Mouse (Mus musculus) myocyte (in vitro differentiated cells): ENCODE results near the gene Ahcyl2. TPM values are rescaled to one million over a fixed set of nuclear protein-coding genes. Genes with fewer than 3 reads are reported as not detected.

Experiments used
- H3K27me3 ChIP-seq: one replicate; pipeline ENCODE4 v1.6.1; 2011; ENCODE audit not compliant: control insufficient read depth, insufficient read depth, insufficient read length
- H3K36me3 ChIP-seq: one replicate; pipeline ENCODE4 v1.6.1; 2011; ENCODE audit not compliant: control insufficient read depth, insufficient read depth
- H3K4me2 ChIP-seq: one replicate; pipeline ENCODE4 v1.6.1; 2011; ENCODE audit warnings: low read depth, control low read depth
- H3K4me3 ChIP-seq: one replicate; pipeline ENCODE4 v1.5.1; 2011; ENCODE audit warnings: mild to moderate bottlenecking, control low read depth, moderate library complexity
- H3K79me2 ChIP-seq: one replicate; pipeline ENCODE4 v1.6.1; 2011; ENCODE audit not compliant: control insufficient read depth, insufficient read depth
- H3ac ChIP-seq: one replicate; pipeline ENCODE4 v1.6.1; 2011; ENCODE audit not compliant: control insufficient read depth, insufficient read length
- CEBPB ChIP-seq: IDR thresholded peaks from 2 replicates; pipeline ENCODE4 v1.6.1; 2011; ENCODE audit warnings: mild to moderate bottlenecking, moderate library complexity; ENCODE audit not compliant: poor library complexity, insufficient read depth, severe bottlenecking
- E2F4 ChIP-seq: IDR thresholded peaks from one replicate; pipeline ENCODE4 v1.6.1; 2011; ENCODE audit warnings: mild to moderate bottlenecking, control low read depth, moderate library complexity; ENCODE audit not compliant: insufficient read depth
- MAX ChIP-seq: IDR thresholded peaks from one replicate; pipeline ENCODE4 v1.6.1; 2011; ENCODE audit warnings: low read depth, mild to moderate bottlenecking, control low read depth
- MYOD1 ChIP-seq, 3 experiments: IDR thresholded peaks; one replicate each; pipeline ENCODE4 v1.6.1; 2011; ENCODE audit warnings: control low read depth in 2 of 3, low read depth in 2 of 3, mild to moderate bottlenecking in 2 of 3, moderate library complexity in 1 of 3; ENCODE audit not compliant: insufficient read length in 2 of 3, control insufficient read depth in 1 of 3
- MYOG ChIP-seq, 3 experiments: IDR thresholded peaks; one replicate each; pipeline ENCODE4 v1.6.1; 2011; ENCODE audit warnings: control low read depth in 2 of 3, low read depth in 2 of 3, mild to moderate bottlenecking in 2 of 3; ENCODE audit not compliant: insufficient read length in 2 of 3, control insufficient read depth in 1 of 3, insufficient read depth in 1 of 3
- POLR2A ChIP-seq: IDR thresholded peaks from one replicate; pipeline ENCODE4 v1.6.1; 2011; ENCODE audit warnings: low read depth, mild to moderate bottlenecking, control low read depth, moderate library complexity; ENCODE audit not compliant: insufficient read length
- POLR2AphosphoS2 ChIP-seq: IDR thresholded peaks from one replicate; pipeline ENCODE4 v1.6.1; 2011; ENCODE audit warnings: low read depth, control low read depth; ENCODE audit not compliant: insufficient read length
- REST ChIP-seq: IDR thresholded peaks from one replicate; pipeline ENCODE4 v1.6.1; 2011; ENCODE audit warnings: mild to moderate bottlenecking, control low read depth, moderate library complexity; ENCODE audit not compliant: insufficient read depth, insufficient read length
- SRF ChIP-seq: IDR thresholded peaks from one replicate; pipeline ENCODE4 v1.6.1; 2011; ENCODE audit warnings: low read depth; ENCODE audit not compliant: control insufficient read depth, insufficient read length
- TCF12 ChIP-seq: IDR thresholded peaks from one replicate; pipeline ENCODE4 v1.6.1; 2011; ENCODE audit warnings: mild to moderate bottlenecking, control low read depth; ENCODE audit not compliant: poor library complexity, insufficient read depth, severe bottlenecking
- TCF3 ChIP-seq: IDR thresholded peaks from one replicate; pipeline ENCODE4 v1.6.1; 2011; ENCODE audit warnings: low read depth, control low read depth; ENCODE audit not compliant: insufficient read length
- USF1 ChIP-seq: IDR thresholded peaks from one replicate; pipeline ENCODE4 v1.6.1; 2011; ENCODE audit warnings: low read depth, mild to moderate bottlenecking, control low read depth, moderate library complexity
- polyA plus RNA-seq: library from polyadenylated mRNA; unstranded; fragments of >200 nt; fragmentation: generic; extraction: Trizol; gene quantifications from one replicate; pipeline ENCODE4 v1.2.1, GENCODE M21; 2012; ENCODE audit warnings: missing spikeins

The Ahcyl2 gene
- polyA plus RNA-seq, 1 experiment = 10.1 TPM

GRCm38 (mm10) chr6:29833117-29833516 is 65.3 kb downstream of the Ahcyl2 start:
- no peaks in the 10 kb centered on the region for H3K36me3 ChIP-seq
- no peak overlapping the region for H3K4me3 ChIP-seq
- H3K27me3 ChIP-seq = no peaks in the 10 kb centered on the region
- H3K79me2 ChIP-seq = no peaks in the 10 kb centered on the region
- H3K4me2 ChIP-seq = no peak overlapping the region
- no peak overlapping the region for H3ac ChIP-seq
- TF ChIP-seq TCF3 = no peak
- TF ChIP-seq REST = no peak
- TF ChIP-seq USF1 = no peak
- no peak for TF ChIP-seq MYOG (IDR thresholded peaks at IDR 0.05; ENCODE audit: control insufficient read depth in 1 of 3, insufficient read depth in 1 of 3, insufficient read length in 2 of 3, low read depth in 2 of 3)
- TF ChIP-seq TCF12 = no peak
- no peak for TF ChIP-seq E2F4
- no peak for TF ChIP-seq CEBPB
- TF ChIP-seq SRF = no peak
- TF ChIP-seq MYOD1 (IDR thresholded peaks at IDR 0.05; ENCODE audit: control insufficient read depth in 1 of 3, insufficient read length in 2 of 3, low read depth in 2 of 3) = no peak
- TF ChIP-seq POLR2A = no peak
- no peak for TF ChIP-seq POLR2AphosphoS2
- no peak for TF ChIP-seq MAX

- no peaks in the 10 kb centered on the region for H3K79me2 ChIP-seq
- no peak for TF ChIP-seq E2F4
- TF ChIP-seq MYOD1 (IDR thresholded peaks at IDR 0.05; ENCODE audit: control insufficient read depth in 1 of 3, insufficient read length in 2 of 3, low read depth in 2 of 3) = no peak
- TF ChIP-seq POLR2AphosphoS2 = no peak
- TF ChIP-seq SRF = no peak
- no peak for TF ChIP-seq CEBPB
- no peak for TF ChIP-seq POLR2A
- no peak for TF ChIP-seq REST
- no peak for TF ChIP-seq MYOG (IDR thresholded peaks at IDR 0.05; ENCODE audit: control insufficient read depth in 1 of 3, insufficient read depth in 1 of 3, insufficient read length in 2 of 3, low read depth in 2 of 3)
- TF ChIP-seq MAX = no peak
- TF ChIP-seq USF1 = no peak
- no peak for TF ChIP-seq TCF12
- TF ChIP-seq TCF3 = no peak
Observed at GRCm38 (mm10) chr6:29833568-29834255, 65.9 kb downstream of the Ahcyl2 start.

GRCm38 (mm10) chr6:29835543-29836177 is 67.8 kb downstream of the Ahcyl2 start:
- no peaks in the 10 kb centered on the region for H3K36me3 ChIP-seq
- no peak overlapping the region for H3K4me3 ChIP-seq
- H3ac ChIP-seq = no peak overlapping the region
- no peak for TF ChIP-seq POLR2A
- no peak for TF ChIP-seq USF1
- TF ChIP-seq POLR2AphosphoS2 = no peak
- no peak for TF ChIP-seq TCF12
- no peak for TF ChIP-seq CEBPB
- no peak for TF ChIP-seq MAX
- TF ChIP-seq MYOD1 (IDR thresholded peaks at IDR 0.05; ENCODE audit: control insufficient read depth in 1 of 3, insufficient read length in 2 of 3, low read depth in 2 of 3) = no peak
- H3K27me3 ChIP-seq = no peaks in the 10 kb centered on the region
- no peak overlapping the region for H3K4me2 ChIP-seq
- no peaks in the 10 kb centered on the region for H3K79me2 ChIP-seq

More at GRCm38 (mm10) chr6:29833568-29834255, 65.9 kb downstream of the Ahcyl2 start:
- H3K4me3 ChIP-seq = no peak overlapping the region
- H3K4me2 ChIP-seq = no peak overlapping the region
- H3ac ChIP-seq = no peak overlapping the region
- H3K36me3 ChIP-seq = no peaks in the 10 kb centered on the region
- no peaks in the 10 kb centered on the region for H3K27me3 ChIP-seq

- Histone ChIP-seq H3K27me3 (no peaks in the 10 kb centered on the region), H3ac (no peak overlapping the region), H3K36me3 (no peaks in the 10 kb centered on the region), H3K79me2 (no peaks in the 10 kb centered on the region), H3K4me3 (no peak overlapping the region), H3K4me2 (no peak overlapping the region)
- no peak for TF ChIP-seq E2F4
- no peak for TF ChIP-seq MYOG (IDR thresholded peaks at IDR 0.05; ENCODE audit: control insufficient read depth in 1 of 3, insufficient read depth in 1 of 3, insufficient read length in 2 of 3, low read depth in 2 of 3)
- no peak for TF ChIP-seq POLR2AphosphoS2
- TF ChIP-seq MYOD1 (IDR thresholded peaks at IDR 0.05; ENCODE audit: control insufficient read depth in 1 of 3, insufficient read length in 2 of 3, low read depth in 2 of 3) = no peak
- no peak for TF ChIP-seq USF1
- no peak for TF ChIP-seq POLR2A
- TF ChIP-seq MAX = no peak
- TF ChIP-seq REST = no peak
- no peak for TF ChIP-seq TCF3
- no peak for TF ChIP-seq CEBPB
- no peak for TF ChIP-seq TCF12
- TF ChIP-seq SRF = no peak
Observed at GRCm38 (mm10) chr6:29837579-29837978, 69.8 kb downstream of the Ahcyl2 start.
